Mouse (Mus musculus) ovary, postnatal 10 days (tissue): Measurements from ENCODE around the gene Plxna2.

Experiments
- DNase-seq: peaks from one replicate; pipeline ENCODE4 v3.0.0; 2022; ENCODE audit warnings: low spot score

Gene Plxna2

GRCm38 (mm10) chr1:194617918-194618317, at the start of gene Plxna2:
TSS of gene Plxna2 (plus strand) at chr1:194618218.
- no peak for DNase-seq

GRCm38 (mm10) chr1:194573870-194574269, 44.1 kb upstream of the Plxna2 start:
- no peak for DNase-seq

GRCm38 (mm10) chr1:194578270-194578669, 39.7 kb upstream of the Plxna2 start:
- DNase-seq = no peak

- no peak for DNase-seq
Observed at GRCm38 (mm10) chr1:194580539-194580938, 37.5 kb upstream of the Plxna2 start.

GRCm38 (mm10) chr1:194586670-194587069, 31.3 kb upstream of the Plxna2 start:
- DNase-seq = no peak

GRCm38 (mm10) chr1:194587532-194587931, 30.5 kb upstream of the Plxna2 start:
- DNase-seq = no peak

- DNase-seq = no peak
Observed at GRCm38 (mm10) chr1:194587956-194588668, 29.9 kb upstream of the Plxna2 start.

GRCm38 (mm10) chr1:194588711-194589451, 29.1 kb upstream of the Plxna2 start:
- no peak for DNase-seq

GRCm38 (mm10) chr1:194593155-194593554, 24.9 kb upstream of the Plxna2 start:
- DNase-seq = no peak

- DNase-seq = no peak
Observed at GRCm38 (mm10) chr1:194607406-194608261, 10.4 kb upstream of the Plxna2 start.

GRCm38 (mm10) chr1:194610516-194610915, 7.5 kb upstream of the Plxna2 start:
- no peak for DNase-seq

GRCm38 (mm10) chr1:194612628-194613027, 5.4 kb upstream of the Plxna2 start:
- DNase-seq = no peak

GRCm38 (mm10) chr1:194613271-194613834, 4.7 kb upstream of the Plxna2 start:
- DNase-seq = no peak

GRCm38 (mm10) chr1:194613923-194614830, 3.8 kb upstream of the Plxna2 start:
- DNase-seq = no peak

GRCm38 (mm10) chr1:194616136-194616535, 1.9 kb upstream of the Plxna2 start:
- no peak for DNase-seq

- DNase-seq = peak; percentile 59
Observed at GRCm38 (mm10) chr1:194618841-194619311, 858 bp downstream of the Plxna2 start.

- peak; percentile 83 for DNase-seq
Observed at GRCm38 (mm10) chr1:194619353-194620244, 1.6 kb downstream of the Plxna2 start.

GRCm38 (mm10) chr1:194620245-194620991, 2.4 kb downstream of the Plxna2 start:
- DNase-seq = peak; percentile 50

- DNase-seq = no peak
Observed at GRCm38 (mm10) chr1:194622174-194622573, 4.2 kb downstream of the Plxna2 start.
